Comparison of ENCODE assay signal across 14 mouse cellular contexts in the genomic region with DNA sequence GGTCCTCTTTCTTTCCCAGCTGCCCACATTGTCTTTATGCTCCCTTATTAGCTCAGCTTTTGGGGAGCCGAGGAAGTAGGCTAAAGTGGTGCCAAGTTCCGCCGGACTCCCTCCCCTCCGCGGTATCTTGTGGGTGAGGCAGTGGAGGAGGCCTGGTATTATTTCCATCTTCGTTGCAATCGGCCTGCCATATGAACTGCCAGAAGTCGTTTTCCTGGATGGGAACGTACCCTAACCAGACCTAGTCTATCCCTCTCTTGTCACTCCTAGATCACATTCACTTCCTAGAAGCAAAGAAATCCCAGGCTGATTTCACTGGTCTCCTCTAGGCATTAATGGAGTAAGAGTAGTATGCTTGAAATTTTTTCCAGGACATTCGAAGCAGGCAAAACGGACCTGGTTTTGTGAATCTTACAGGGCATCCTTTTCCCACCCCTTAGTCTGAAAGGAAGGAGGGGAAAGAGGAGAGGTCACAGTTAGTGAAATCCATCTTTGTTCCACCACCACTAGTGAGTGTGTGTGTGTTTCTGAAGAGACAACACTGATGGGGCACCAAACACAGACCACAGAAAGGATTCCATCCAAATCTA. TPM values are rescaled to one million over a fixed set of nuclear protein-coding genes. Genes with fewer than 3 reads are reported as not detected.
DNase-seq lines count a peak whose midpoint lies in the region; ATAC-seq and TF ChIP-seq lines count a peak whose summit lies in the region.
"Had no signal": no experiment of that assay in that cellular context is flagged by ENCODE, and none has a peak within 500 bp of the region (broad histone marks: within the 10 kb centered on the region; RNA-seq: fewer than 3 reads in every experiment).

No protein-coding gene starts in this region.

- no peak for TF ChIP-seq EP300 in ES-Bruce4 (IDR thresholded peaks at IDR 0.05; ENCODE audit: insufficient read depth, low read depth, low read length)

- 0 out of 2 replicates have a peak, but pooled peaks cover 5% of the 10 kb centered on the region for H3K4me1 ChIP-seq in limb, embryonic 11.5 days (ENCODE audit: control insufficient read depth, insufficient read depth, low read length)
- peaks cover 11% of the 10 kb centered on the region for H3K4me1 ChIP-seq in limb, embryonic 10.5 days
- H3K4me1 ChIP-seq in ES-Bruce4 (ENCODE audit: control insufficient read depth, insufficient read depth, low read length): no peaks in the 10 kb centered on the region

- TF ChIP-seq CTCF in ES-Bruce4 (IDR thresholded peaks at IDR 0.05; ENCODE audit: low read depth, low read length): no peak

- H3K4me3 ChIP-seq in limb, embryonic 11.5 days (ENCODE audit: low read depth, low read length): no peak overlapping the region
- H3K4me3 ChIP-seq in limb, embryonic 10.5 days: no peak overlapping the region
- peak overlapping the region; percentile 7; the same call in 1 of the 2 replicates for H3K4me3 ChIP-seq in ES-Bruce4 (ENCODE audit: low read depth, low read length)

- H3K4me2 ChIP-seq in limb, embryonic 11.5 days (ENCODE audit: low read depth, severe bottlenecking): no peak overlapping the region

- peaks cover 42% of the 10 kb centered on the region for H3K27me3 ChIP-seq in limb, embryonic 11.5 days (ENCODE audit: control insufficient read depth, insufficient read depth, low read length)
- H3K27me3 ChIP-seq in limb, embryonic 10.5 days (ENCODE audit: low read depth, poor library complexity, severe bottlenecking): peaks cover 94% of the 10 kb centered on the region
- peaks cover 24% of the 10 kb centered on the region for H3K27me3 ChIP-seq in ES-Bruce4 (ENCODE audit: control insufficient read depth, insufficient read depth, low read length, poor library complexity, severe bottlenecking)

- ATAC-seq in frontal cortex, adult (ENCODE audit: low TSS enrichment): peak; percentile 18; the same call in 1 of the 2 replicates
- no peak for ATAC-seq in limb, embryonic 11.5 days (ENCODE audit: insufficient number of reproducible peaks, low FRiP score, low TSS enrichment, low read depth)

- no peak overlapping the region for H3K27ac ChIP-seq in limb, embryonic 11.5 days (replicated peaks; ENCODE audit: low read depth, low read length)
- H3K27ac ChIP-seq in limb, embryonic 10.5 days: no peak overlapping the region
- H3K27ac ChIP-seq in ES-Bruce4 (ENCODE audit: insufficient read depth, low read length): no peak overlapping the region
- H3K27ac ChIP-seq: intestine, embryonic 15.5 days; stomach, embryonic 15.5 days had no signal

- DNase-seq in frontal cortex, postnatal 14 days (ENCODE audit: low spot score in 2 of 2): no peak
- peak; percentile 30 for DNase-seq in limb, embryonic 11.5 days (ENCODE audit: low spot score)
- DNase-seq in limb, embryonic 10.5 days (ENCODE audit: low spot score): no peak
- DNase-seq in induced T-regulatory cell, adult 2 months (ENCODE audit: low read depth): peak; percentile 25
- DNase-seq in spleen, postnatal 14 days (ENCODE audit: low spot score in 2 of 2): no peak
- DNase-seq in urinary bladder, adult 18-20 months (ENCODE audit: low spot score in 2 of 2): no peak
- DNase-seq: cerebellum, adult 9-11 months; kidney, postnatal 25 days; right cerebral cortex, postnatal 4 days had no signal

- TF ChIP-seq POLR2A in ES-Bruce4 (IDR thresholded peaks at IDR 0.05; ENCODE audit: insufficient read depth, low read length): no peak

- H3K36me3 ChIP-seq in limb, embryonic 11.5 days (ENCODE audit: control insufficient read depth, insufficient read depth, low read length): no peaks in the 10 kb centered on the region
- no peaks in the 10 kb centered on the region for H3K36me3 ChIP-seq in limb, embryonic 10.5 days
- H3K36me3 ChIP-seq in ES-Bruce4 (ENCODE audit: control insufficient read depth, insufficient read depth, low read length, poor library complexity, severe bottlenecking): no peaks in the 10 kb centered on the region
- H3K36me3 ChIP-seq: intestine, embryonic 15.5 days; stomach, embryonic 15.5 days had no signal

- H3K9ac ChIP-seq in limb, embryonic 11.5 days (ENCODE audit: low read length): no peak overlapping the region
- H3K9ac ChIP-seq in ES-Bruce4 (ENCODE audit: low read depth, poor library complexity, severe bottlenecking): no peak overlapping the region
- H3K9ac ChIP-seq: intestine, embryonic 15.5 days; stomach, embryonic 15.5 days had no signal

- H3K9me3 ChIP-seq in limb, embryonic 11.5 days (ENCODE audit: control insufficient read depth, low read length): no peaks in the 10 kb centered on the region
- no peaks in the 10 kb centered on the region for H3K9me3 ChIP-seq in limb, embryonic 10.5 days (replicated peaks)
- peaks cover 8% of the 10 kb centered on the region for H3K9me3 ChIP-seq in ES-Bruce4 (replicated peaks; ENCODE audit: control insufficient read depth, insufficient read depth, low read length, poor library complexity, severe bottlenecking)
- H3K9me3 ChIP-seq: intestine, embryonic 15.5 days; stomach, embryonic 15.5 days had no signal

- WGBS in limb, embryonic 11.5 days: under 1% methylated on average over 11 of the region's 11 CpGs
- 0% methylated on average over 11 of the region's 11 CpGs for WGBS in limb, embryonic 10.5 days

RNA-seq across cellular contexts. Expression of a gene that starts 5.7 kb away (rescaled TPM):
- 0.10 TPM in 1 of 2 replicates, not detected in the other for polyA plus RNA-seq in limb, embryonic 11.5 days (2014; fragmentation: Nextera tagmentation; extraction: Ambion mirVana)
- polyA plus RNA-seq in limb, embryonic 10.5 days (2016; fragmentation: Nextera tagmentation; extraction: Ambion mirVana): not detected in 2 replicates
- not detected in 2 replicates for polyA plus RNA-seq in ES-Bruce4 (2011; ENCODE audit: insufficient read depth, insufficient read length, low read depth, missing spikeins)
- polyA plus RNA-seq: activated CD4-positive, CD25-positive, alpha-beta regulatory T cell, adult 4 months had no signal

RNA-seq across cellular contexts. Expression of a gene that starts 22.7 kb away (rescaled TPM):
- 31.4 and 34.4 TPM in 2 replicates for polyA plus RNA-seq in limb, embryonic 11.5 days (2014; fragmentation: Nextera tagmentation; extraction: Ambion mirVana)
- polyA plus RNA-seq in limb, embryonic 10.5 days (2016; fragmentation: Nextera tagmentation; extraction: Ambion mirVana): 16.9 and 22.3 TPM in 2 replicates
- 5.6 and 8.0 TPM in 2 replicates for polyA plus RNA-seq in ES-Bruce4 (2011; ENCODE audit: insufficient read depth, insufficient read length, low read depth, missing spikeins)

RNA-seq across cellular contexts. Expression of a gene that starts 27.3 kb away (rescaled TPM):
- 174 and 187 TPM in 2 replicates for polyA plus RNA-seq in limb, embryonic 11.5 days (2014; fragmentation: Nextera tagmentation; extraction: Ambion mirVana)
- polyA plus RNA-seq in limb, embryonic 10.5 days (2016; fragmentation: Nextera tagmentation; extraction: Ambion mirVana): 96.0 and 135 TPM in 2 replicates
- polyA plus RNA-seq in ES-Bruce4 (2011; ENCODE audit: insufficient read depth, insufficient read length, low read depth, missing spikeins): 56.7 and 61.8 TPM in 2 replicates

Comparison
In these comparisons a context has a peak if more than half of its experiments do, and no peak if none do; other contexts are left out.
1. DNase-seq: peak in limb, embryonic 11.5 days (single experiment) and induced T-regulatory cell, adult 2 months (single experiment); none in frontal cortex, postnatal 14 days (0 of 2), limb, embryonic 10.5 days (single experiment), spleen, postnatal 14 days (0 of 2) and urinary bladder, adult 18-20 months (0 of 2).